Mouse (Mus musculus): Measurements from ENCODE around the gene Ube2o.

The Ube2o gene

GRCm38 (mm10) chr11:116547296-116548060 lies 33.8 kb downstream of the Ube2o start:
- DNase-seq (ENCODE audit: extremely low read depth, insufficient read length, low spot score) = no peak

GRCm38 (mm10) chr11:116543110-116543509 lies 38.1 kb downstream of the Ube2o start:
- no peak for DNase-seq (ENCODE audit: extremely low read depth, insufficient read length, low spot score)

GRCm38 (mm10) chr11:116541183-116541582 lies 40.1 kb downstream of the Ube2o start:
- DNase-seq (ENCODE audit: extremely low read depth, insufficient read length, low spot score) = no peak

DNA sequence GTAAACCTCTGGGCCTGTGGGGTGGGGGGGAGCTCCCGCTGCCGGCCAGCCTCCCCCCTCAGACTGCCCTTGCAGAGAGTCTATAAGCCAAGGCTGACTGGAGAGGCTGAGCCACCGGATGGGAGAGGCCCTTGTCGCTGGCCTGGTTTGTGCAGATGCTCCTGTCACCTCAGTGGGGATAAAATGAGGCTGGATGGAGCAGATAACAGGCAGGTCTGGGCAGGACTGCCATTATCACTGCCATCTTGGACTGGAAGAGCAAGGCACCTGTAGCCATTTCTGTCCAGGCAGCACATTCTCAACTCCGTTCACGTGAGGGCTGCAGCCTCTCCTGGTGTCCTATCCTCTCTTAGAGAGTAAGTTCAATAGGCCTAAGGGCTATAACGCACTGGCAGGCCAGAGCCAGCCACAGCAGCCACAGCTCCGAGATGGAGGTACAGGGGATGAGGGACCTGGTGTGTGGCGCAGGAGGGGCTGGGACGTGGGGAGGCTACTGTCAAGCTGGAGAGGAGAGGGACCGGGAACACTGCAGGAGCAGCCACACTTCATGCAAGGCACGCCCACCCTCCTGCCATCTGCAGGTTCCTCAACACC lies 43.0 kb downstream of the Ube2o start:
- no peak for DNase-seq (ENCODE audit: extremely low read depth, insufficient read length, low spot score)

DNA sequence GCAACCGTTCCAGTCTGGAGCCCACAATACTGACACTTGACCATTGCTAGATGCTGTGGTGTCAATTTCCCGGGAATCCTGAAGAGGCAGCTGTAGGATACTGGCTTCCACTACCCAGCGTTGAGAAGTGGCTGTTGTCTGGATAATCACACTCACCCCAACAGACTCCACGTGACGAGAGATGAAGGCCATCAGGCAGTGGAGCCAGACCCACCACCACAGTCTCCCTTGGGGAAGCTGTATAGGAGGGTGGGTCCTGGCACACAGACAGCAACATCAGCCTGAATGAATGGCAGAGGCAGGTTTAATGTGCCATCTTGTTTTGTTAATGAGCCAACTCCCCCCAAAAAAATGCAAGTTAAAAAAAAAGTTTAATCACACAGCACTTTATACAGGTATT lies 43.9 kb downstream of the Ube2o start:
- no peak for DNase-seq (ENCODE audit: extremely low read depth, insufficient read length, low spot score)

GRCm38 (mm10) chr11:116536685-116537084 lies 44.6 kb downstream of the Ube2o start:
- no peak for DNase-seq (ENCODE audit: extremely low read depth, insufficient read length, low spot score)

GRCm38 (mm10) chr11:116534154-116534865 lies 46.9 kb downstream of the Ube2o start:
- DNase-seq (ENCODE audit: extremely low read depth, insufficient read length, low spot score) = peak; percentile 71

- DNase-seq (ENCODE audit: extremely low read depth, insufficient read length, low spot score) = no peak
These were observed 47.7 kb downstream of the Ube2o start for GRCm38 (mm10) chr11:116533341-116534153.

- DNase-seq (ENCODE audit: extremely low read depth, insufficient read length, low spot score) = peak; percentile 91
These were observed 48.4 kb downstream of the Ube2o start for GRCm38 (mm10) chr11:116532810-116533338.

DNA sequence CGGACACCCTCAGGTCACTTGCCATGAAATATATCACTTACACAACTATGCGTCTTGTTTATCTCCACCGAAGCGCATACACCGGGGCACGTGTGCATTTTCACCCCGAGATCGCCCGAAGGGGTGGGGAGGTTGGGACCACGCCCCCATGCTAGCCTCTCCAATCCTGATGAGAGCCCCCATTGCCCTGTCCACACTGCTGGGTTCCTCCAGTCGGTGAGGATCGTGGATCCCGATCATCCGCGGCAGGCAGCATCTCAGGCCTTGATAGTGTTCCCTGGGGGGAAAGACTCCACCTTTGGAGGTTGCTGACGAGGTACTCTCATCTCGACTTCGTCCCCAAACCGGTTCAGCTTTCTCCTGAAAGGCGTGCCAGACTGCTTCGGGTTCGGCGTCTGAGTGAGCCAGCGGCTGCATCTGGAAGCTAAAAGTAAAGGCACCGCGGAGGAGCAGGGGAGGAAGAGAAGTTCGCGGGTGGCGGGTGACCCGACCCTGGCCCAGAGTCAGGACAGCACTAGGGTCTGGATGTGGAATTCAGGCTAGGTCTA lies 48.9 kb downstream of the Ube2o start:
- peak; percentile 85 for DNase-seq (ENCODE audit: extremely low read depth, insufficient read length, low spot score)

DNA sequence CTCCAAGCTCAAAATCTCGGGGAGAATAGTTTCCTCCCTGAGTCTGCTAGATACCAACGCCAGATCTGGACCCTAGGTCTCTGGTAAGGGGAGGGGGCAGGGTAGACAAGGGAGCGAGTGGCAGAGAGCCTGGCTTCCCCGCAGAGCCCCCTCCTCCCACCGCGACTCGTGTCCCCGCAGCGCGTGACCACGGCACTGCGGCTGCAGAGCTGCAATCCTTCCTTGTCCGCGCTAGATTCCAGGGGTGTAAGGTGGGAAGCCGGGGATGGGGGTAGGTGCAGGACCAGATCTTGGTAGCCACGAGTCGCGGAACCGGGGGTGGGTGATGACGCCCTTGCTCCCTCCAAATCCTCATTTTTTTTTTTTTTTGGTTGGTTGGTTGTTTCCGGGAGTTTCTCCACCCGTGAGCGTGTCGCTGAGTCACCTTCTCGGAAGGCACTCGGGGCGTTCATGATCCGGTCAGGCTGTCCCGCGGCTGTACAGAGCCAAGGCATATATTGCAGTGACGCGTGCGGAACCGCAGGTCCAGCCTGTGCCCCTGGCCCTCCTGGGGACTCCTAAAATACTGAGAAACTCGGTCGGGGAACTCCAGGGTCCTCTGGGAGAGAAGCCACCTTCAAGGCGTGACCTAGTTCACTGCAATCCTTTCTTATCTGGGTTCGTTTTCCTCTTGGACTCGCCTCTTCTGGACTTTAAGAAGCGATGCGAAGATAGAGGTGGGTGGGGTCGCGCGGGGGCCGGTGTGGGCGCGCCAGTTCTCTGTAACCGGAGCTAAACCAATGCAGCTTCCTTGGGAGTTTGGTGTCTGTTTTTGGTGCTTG lies 49.7 kb downstream of the Ube2o start:
- DNase-seq (ENCODE audit: extremely low read depth, insufficient read length, low spot score) = peak; percentile 75

- no peak for DNase-seq (ENCODE audit: extremely low read depth, insufficient read length, low spot score)
These were observed 50.8 kb downstream of the Ube2o start, which contains the start of gene Sphk1 for GRCm38 (mm10) chr11:116530187-116531147. Sphk1 (plus strand) TSS chr11:116530925.

GRCm38 (mm10) chr11:116528636-116529320 lies 52.5 kb downstream of the Ube2o start:
- DNase-seq (ENCODE audit: extremely low read depth, insufficient read length, low spot score) = no peak

- peak; percentile 92 for DNase-seq (ENCODE audit: extremely low read depth, insufficient read length, low spot score)
These were observed 57.5 kb downstream of the Ube2o start for GRCm38 (mm10) chr11:116523699-116524189.

GRCm38 (mm10) chr11:116522886-116523698 lies 58.2 kb downstream of the Ube2o start:
- DNase-seq (ENCODE audit: extremely low read depth, insufficient read length, low spot score) = peak; percentile 78

DNA sequence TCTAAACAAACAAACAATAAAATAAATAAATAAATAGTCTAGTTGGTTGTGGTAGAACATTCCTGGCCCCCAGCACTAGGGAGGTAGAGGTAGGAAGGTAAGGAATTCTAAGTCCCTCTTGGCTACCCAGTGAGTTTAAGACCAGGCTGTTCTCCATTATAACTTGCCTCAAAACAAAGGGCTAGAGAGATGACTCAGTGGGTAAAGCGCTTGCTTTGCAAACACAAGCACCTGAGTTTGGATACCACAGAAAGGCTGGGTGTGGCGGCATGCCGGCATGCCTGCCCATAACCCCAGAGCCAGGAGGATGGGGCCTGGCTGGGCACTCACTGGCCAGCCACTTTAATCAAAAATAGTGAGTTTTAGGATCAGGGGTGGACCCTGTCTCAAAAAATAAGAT lies 59.2 kb downstream of the Ube2o start:
- peak; percentile 79 for DNase-seq (ENCODE audit: extremely low read depth, insufficient read length, low spot score)

- no peak for DNase-seq (ENCODE audit: extremely low read depth, insufficient read length, low spot score)
These were observed 60.1 kb downstream of the Ube2o start for GRCm38 (mm10) chr11:116521143-116521542.
